Comparison of ENCODE assay signal across 43 mouse cellular contexts in genomic region chr17:36672119-36672518, GRCm38 (mm10). TPM values are rescaled to one million over a fixed set of nuclear protein-coding genes. Genes with fewer than 3 reads are reported as not detected.
"Had no signal": no experiment of that assay in that cellular context is flagged by ENCODE, and none has a peak within 500 bp of the region (broad histone marks: within the 10 kb centered on the region; RNA-seq: fewer than 3 reads in every experiment).

TSS of gene H2-M1 (minus strand) at chr17:36672219.

- H3K9ac ChIP-seq: heart, embryonic 12.5 days; heart, embryonic 13.5 days; heart, embryonic 15.5 days; hindbrain, embryonic 12.5 days; hindbrain, embryonic 13.5 days; hindbrain, embryonic 14.5 days; hindbrain, embryonic 15.5 days; intestine, embryonic 15.5 days; kidney, embryonic 15.5 days had no signal

- H3K27ac ChIP-seq: heart, embryonic 13.5 days; heart, embryonic 15.5 days; hindbrain, embryonic 10.5 days; hindbrain, embryonic 12.5 days; hindbrain, embryonic 13.5 days; hindbrain, embryonic 14.5 days; hindbrain, embryonic 15.5 days; hindbrain, postnatal 0 days; intestine, embryonic 15.5 days; kidney, embryonic 15.5 days; kidney, postnatal 0 days; layer of hippocampus, adult 2 months; left cerebral cortex, adult 2 months had no signal

- H3K4me3 ChIP-seq: heart, embryonic 12.5 days; heart, embryonic 13.5 days; heart, embryonic 15.5 days; hindbrain, embryonic 10.5 days; hindbrain, embryonic 12.5 days; hindbrain, embryonic 13.5 days; hindbrain, embryonic 15.5 days; intestine, embryonic 15.5 days; kidney, embryonic 15.5 days; layer of hippocampus, adult 2 months; left cerebral cortex, adult 2 months had no signal

- H3K36me3 ChIP-seq: heart, embryonic 12.5 days; heart, embryonic 13.5 days; heart, embryonic 15.5 days; hindbrain, embryonic 10.5 days; hindbrain, embryonic 12.5 days; hindbrain, embryonic 13.5 days; hindbrain, embryonic 15.5 days; intestine, embryonic 15.5 days; kidney, embryonic 15.5 days had no signal

- H3K4me2 ChIP-seq: heart, embryonic 11.5 days; heart, embryonic 12.5 days; heart, embryonic 13.5 days; heart, embryonic 15.5 days; hindbrain, embryonic 12.5 days; hindbrain, embryonic 13.5 days; hindbrain, embryonic 14.5 days; hindbrain, embryonic 15.5 days; intestine, embryonic 15.5 days; kidney, embryonic 15.5 days had no signal

- DNase-seq: heart, postnatal 10 days; heart, postnatal 14 days; heart, postnatal 36 days; heart, postnatal 4 days; kidney, adult 11 months; kidney, adult 18-20 months; kidney, adult 2 months; kidney, adult 8-10 months; kidney, adult 9 months; kidney, postnatal 10 days; kidney, postnatal 14 days; kidney, postnatal 25 days; kidney, postnatal 36 days; kidney, postnatal 4 days; layer of hippocampus, adult 9-11 months; layer of hippocampus, postnatal 36 days had no signal

- H3K4me1 ChIP-seq: heart, embryonic 12.5 days; heart, embryonic 13.5 days; heart, embryonic 15.5 days; hindbrain, embryonic 10.5 days; hindbrain, embryonic 12.5 days; hindbrain, embryonic 13.5 days; hindbrain, embryonic 15.5 days; intestine, embryonic 15.5 days; kidney, embryonic 15.5 days had no signal

- ATAC-seq: hindbrain, embryonic 16.5 days; hindbrain, postnatal 0 days; inflammation-experienced regulatory T-cells, adult 6 months; intestine, embryonic 15.5 days; intestine, embryonic 16.5 days; intestine, postnatal 0 days had no signal

- H3K9me3 ChIP-seq: heart, embryonic 12.5 days; heart, embryonic 13.5 days; heart, embryonic 15.5 days; hindbrain, embryonic 10.5 days; hindbrain, embryonic 12.5 days; hindbrain, embryonic 13.5 days; hindbrain, embryonic 15.5 days; intestine, embryonic 15.5 days; kidney, embryonic 15.5 days had no signal

- H3K27me3 ChIP-seq: heart, embryonic 12.5 days; heart, embryonic 13.5 days; heart, embryonic 15.5 days; hindbrain, embryonic 12.5 days; hindbrain, embryonic 13.5 days; hindbrain, embryonic 15.5 days; intestine, embryonic 15.5 days; kidney, embryonic 15.5 days had no signal

RNA-seq across cellular contexts. Expression of gene H2-M1, which starts in this region (rescaled TPM):
- polyA plus RNA-seq: heart, embryonic 11.5 days; heart, embryonic 12.5 days; heart, embryonic 13.5 days; heart, embryonic 14.5 days; heart, embryonic 15.5 days; heart, embryonic 16.5 days; heart, postnatal 0 days; hindbrain, embryonic 10.5 days; hindbrain, embryonic 11.5 days; hindbrain, embryonic 12.5 days; hindbrain, embryonic 13.5 days; hindbrain, embryonic 14.5 days; hindbrain, embryonic 15.5 days; hindbrain, embryonic 16.5 days; hindbrain, postnatal 0 days; inflammation-experienced regulatory T-cells, adult 6 months; intestine, embryonic 14.5 days; intestine, embryonic 15.5 days; intestine, embryonic 16.5 days; intestine, postnatal 0 days; kidney, adult 2 months; kidney, embryonic 14.5 days; kidney, embryonic 15.5 days; kidney, embryonic 16.5 days; kidney, postnatal 0 days; large intestine, adult 2 months had no signal
